Mouse (Mus musculus): ENCODE measurements at regions not wholly inside any gene's neighbourhood (a gene's known extent, or its start where the extent isn't known, plus 50 kb on each side); places are given as distances from the start of the nearest gene placed in this dataset.

GRCm38 (mm10) chr15:67262269-67262668, 761.6 kb upstream of the Lrrc6 start:
- TF ChIP-seq CTCF (IDR thresholded peaks at IDR 0.05; ENCODE audit: borderline replicate concordance, insufficient read depth, low read depth, low read length) (no peak), POLR2A (IDR thresholded peaks at IDR 0.05; ENCODE audit: borderline replicate concordance, insufficient read depth, low read length) (no peak)
